Mouse (Mus musculus) heart, postnatal 10 days (tissue): Measurements from ENCODE around the gene Fem1b. TPM values are rescaled to one million over a fixed set of nuclear protein-coding genes. Genes with fewer than 3 reads are reported as not detected.

ENCODE experiments used
- DNase-seq, 2 experiments: peaks; one replicate each; pipeline ENCODE4 v3.0.0; 2021
- intact Hi-C: fragments of 180-260 bp; cut with DNase I; formaldehyde crosslinking; loops from one replicate; pipeline ENCODE4 v1.15.1; 2025
- total RNA-seq, 2 experiments: library from RNA; stranded (reverse); gene quantifications; 2 replicates each; pipeline ENCODE4 v1.2.3; 2021

The Fem1b gene
- total RNA-seq, 2 experiments from 2014 or later = 31.3 to 34.9 TPM

DNA sequence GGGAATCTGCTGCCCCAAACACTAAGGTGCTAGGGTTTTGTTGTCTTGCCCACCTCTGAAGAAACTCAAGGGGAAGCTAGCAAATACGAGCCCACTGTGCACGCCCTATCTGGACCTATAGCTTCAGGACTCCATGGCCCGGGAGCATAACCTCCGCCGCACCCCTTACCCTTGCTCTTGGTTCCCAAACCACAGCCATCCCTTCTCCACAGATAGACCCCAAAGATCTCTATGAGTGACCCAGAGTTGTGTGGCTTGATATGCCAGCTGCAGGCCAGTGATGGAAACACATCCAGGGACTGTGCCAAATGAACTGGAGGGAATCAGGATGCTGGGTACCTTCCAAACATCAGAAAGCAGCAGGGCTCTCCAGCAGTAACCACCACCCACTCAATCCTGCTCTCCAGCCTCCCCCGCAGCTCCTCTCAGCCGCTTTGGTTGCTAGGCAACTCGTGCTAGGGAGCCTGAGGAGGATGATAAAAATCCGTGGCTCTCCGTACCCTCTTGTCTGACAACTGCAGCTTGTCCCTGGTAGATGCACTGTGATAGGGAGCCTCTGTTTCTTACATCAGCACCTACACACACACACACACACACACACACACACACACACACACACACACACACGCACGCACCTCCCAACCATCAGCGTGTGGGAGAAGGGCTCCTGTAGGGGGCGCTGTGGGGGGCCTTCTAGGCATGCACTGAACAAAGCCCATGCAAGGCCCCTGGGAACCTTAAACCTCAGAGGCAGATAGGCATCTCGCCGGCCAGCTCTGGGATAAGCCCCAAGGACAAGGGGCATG is 28.6 kb downstream of the Fem1b start:
- intact Hi-C loops = no loop called here
- DNase-seq = peak; percentile 10 to 32

DNA sequence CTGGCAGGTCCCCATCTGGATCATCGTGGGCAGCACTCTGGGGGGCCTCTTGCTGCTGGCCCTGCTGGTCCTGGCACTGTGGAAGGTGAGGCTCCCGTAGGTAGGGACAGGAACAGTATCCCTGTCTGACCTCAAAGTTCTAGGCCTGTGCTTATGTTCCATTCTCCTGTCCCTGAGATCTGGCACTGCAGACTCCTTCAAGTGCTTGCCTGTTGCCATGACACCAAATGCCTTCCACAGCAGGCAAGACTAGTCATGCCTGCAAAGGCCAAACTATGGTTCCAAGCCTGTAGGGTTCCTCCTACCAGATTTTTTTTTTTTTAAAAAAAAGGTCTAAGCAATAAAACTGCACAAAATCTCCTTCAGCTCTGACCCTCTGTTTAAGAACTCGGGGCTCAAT is 29.8 kb downstream of the Fem1b start:
- intact Hi-C loops = no loop called here
- DNase-seq = peak; percentile 50 to 65

DNA sequence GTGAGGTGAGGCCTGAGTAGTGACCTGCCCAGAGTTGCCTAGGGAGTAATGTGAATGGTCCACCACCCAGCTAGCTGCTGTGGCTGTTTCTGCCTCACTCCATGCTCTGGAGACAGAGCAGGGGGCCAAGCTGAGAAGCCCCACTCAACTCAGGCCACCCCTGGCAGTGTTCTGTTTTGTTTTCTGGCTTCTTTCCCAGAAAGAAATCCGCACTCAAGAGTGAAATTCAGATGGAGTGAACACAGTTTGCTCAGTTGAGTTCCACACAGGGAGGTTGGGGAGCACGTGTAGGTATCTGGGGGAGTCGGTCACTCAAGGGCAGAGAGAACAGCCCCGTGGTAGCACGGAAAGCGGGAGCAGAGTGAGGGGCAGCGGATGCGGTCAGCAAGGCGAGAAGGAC is 33.0 kb downstream of the Fem1b start:
- intact Hi-C loops = loop anchor here (5.0 to 10.0 kb wide), 3 partner anchors 156 to 304 kb away; no protein-coding TSS in a partner anchor
- DNase-seq = no peak

DNA sequence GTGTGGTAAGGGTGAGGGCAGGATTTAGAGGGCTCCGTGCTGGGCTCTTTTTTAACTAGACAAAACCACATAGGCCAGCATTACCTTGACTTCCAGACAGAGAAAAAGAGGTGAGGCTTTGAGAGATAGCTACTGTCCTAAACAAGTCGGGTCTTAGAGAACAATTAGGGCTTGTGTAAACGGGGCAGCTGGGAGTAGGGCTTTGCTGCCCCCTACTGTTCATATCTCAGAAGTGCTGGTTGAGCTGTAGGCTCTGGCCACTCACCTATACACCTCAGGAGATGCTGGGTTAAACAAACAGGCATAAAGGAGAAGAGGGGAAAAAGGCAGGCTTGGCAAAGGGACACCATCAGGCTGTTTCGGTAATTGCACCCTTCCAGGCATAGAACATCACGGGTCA is 34.3 kb downstream of the Fem1b start:
- intact Hi-C loops = loop anchor here (2.0 to 10.0 kb wide), 5 partner anchors 33 to 491 kb away; no protein-coding TSS in a partner anchor
- DNase-seq = peak; percentile 68 to 70

DNA sequence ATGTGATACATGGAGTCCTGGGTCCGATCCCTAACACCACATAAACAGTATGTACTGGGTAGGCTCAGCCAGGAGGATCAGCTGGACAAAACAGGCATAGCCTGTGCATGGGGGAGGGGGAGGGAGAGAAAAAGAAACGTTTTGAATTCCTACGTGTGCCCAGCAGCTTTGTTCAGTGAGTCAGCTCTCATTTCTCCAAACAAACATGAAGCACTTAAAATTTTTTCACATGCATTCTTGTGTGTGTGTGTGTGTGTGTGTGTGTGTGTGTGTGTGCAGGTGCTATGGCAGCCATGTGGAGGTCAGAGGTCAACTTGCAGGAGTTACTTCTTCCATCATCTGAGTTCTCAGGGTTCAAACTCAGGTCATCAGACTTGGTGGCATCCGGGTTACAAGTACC is 36.3 kb downstream of the Fem1b start:
- intact Hi-C loops = loop anchor here (5.0 to 10.0 kb wide), 3 partner anchors 153 to 301 kb away; no protein-coding TSS in a partner anchor
- no peak for DNase-seq

- intact Hi-C loops = loop anchor here (10.0 kb wide), 1 partner anchor 298 kb away; no protein-coding TSS in a partner anchor
- DNase-seq = no peak
Observed at GRCm38 (mm10) chr9:62772746-62773145, 39.0 kb downstream of the Fem1b start.

GRCm38 (mm10) chr9:62768361-62768760 is 43.4 kb downstream of the Fem1b start:
- intact Hi-C loops = no loop called here
- DNase-seq = no peak

DNA sequence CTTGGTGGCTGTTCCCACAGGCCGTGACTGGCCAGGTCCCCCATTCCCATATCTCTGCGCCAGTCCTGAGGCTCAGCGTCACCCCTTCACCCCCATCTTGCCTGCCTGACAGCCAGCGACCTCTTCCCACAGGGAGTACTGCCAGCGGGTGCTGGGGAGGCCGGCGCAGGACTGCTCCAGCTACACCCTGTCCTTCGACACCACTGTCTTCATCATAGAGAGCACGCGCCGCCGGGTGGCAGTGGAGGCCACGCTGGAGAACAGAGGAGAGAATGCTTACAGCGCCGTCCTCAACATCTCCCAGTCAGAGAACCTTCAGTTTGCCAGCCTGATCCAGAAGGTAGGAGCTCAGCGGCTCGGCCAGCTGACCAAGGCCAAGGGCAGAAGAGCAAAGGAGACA is 44.3 kb downstream of the Fem1b start:
- intact Hi-C loops = no loop called here
- no peak for DNase-seq

GRCm38 (mm10) chr9:62765346-62765745 is 46.4 kb downstream of the Fem1b start:
- intact Hi-C loops = no loop called here
- no peak for DNase-seq

GRCm38 (mm10) chr9:62763478-62763877 is 48.3 kb downstream of the Fem1b start:
- intact Hi-C loops = no loop called here

GRCm38 (mm10) chr9:62759601-62760000 is 52.1 kb downstream of the Fem1b start:
- DNase-seq = no peak
- intact Hi-C loops = no loop called here

More at GRCm38 (mm10) chr9:62763478-62763877, 48.3 kb downstream of the Fem1b start:
- no peak for DNase-seq

- intact Hi-C loops = no loop called here
- DNase-seq = no peak
Observed at GRCm38 (mm10) chr9:62758288-62758687, 53.4 kb downstream of the Fem1b start.

GRCm38 (mm10) chr9:62750381-62750780 is 61.4 kb downstream of the Fem1b start:
- intact Hi-C loops = no loop called here
- no peak for DNase-seq

DNA sequence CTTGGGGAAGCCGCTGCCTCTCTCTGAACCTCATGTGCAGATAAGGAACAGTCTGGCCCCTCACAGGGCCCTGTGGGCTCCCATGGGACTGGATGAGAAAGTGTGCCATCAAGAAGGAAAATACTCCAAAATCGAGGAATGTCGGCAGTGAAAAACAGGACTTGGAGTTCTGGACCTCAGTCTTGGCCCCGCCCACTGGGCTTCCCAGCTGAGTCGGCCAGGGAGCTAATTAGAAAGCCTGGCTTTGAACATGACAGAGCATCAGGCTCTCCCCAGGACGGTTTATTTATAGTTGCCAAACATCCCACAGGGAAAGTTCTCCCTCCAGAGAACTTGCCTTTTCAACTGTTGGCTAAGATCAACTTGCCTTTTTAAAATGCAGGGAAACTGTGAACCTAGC is 62.1 kb downstream of the Fem1b start:
- intact Hi-C loops = no loop called here
- DNase-seq = peak; percentile 41 to 50

DNA sequence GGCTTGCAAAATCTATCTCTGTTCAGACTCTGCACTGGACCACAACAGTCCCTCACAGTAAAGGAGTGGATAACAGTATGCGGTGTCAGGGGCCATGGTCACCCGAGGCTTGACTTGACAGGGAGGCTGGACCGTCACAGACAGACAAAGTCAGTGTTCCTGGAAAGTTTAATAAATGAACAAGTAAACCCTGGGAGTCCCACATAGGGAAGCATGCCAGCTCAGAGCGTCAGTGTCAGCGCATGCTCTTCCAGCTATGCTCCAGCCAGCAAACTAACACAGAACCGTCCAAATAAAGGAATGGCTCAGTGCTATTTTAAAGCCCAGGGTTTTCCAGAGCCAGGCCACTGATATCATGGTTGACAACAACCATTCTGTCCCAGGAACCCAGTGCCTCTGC is 65.1 kb downstream of the Fem1b start:
- DNase-seq = peak in 1 of 2 experiments; percentile 8
- intact Hi-C loops = no loop called here

GRCm38 (mm10) chr9:62744558-62745275 is 67.0 kb downstream of the Fem1b start:
- intact Hi-C loops = loop anchor here (1.0 to 2.0 kb wide), 2 partner anchors 32 to 84 kb away; no protein-coding TSS in a partner anchor
- peak; percentile 31 to 78 for DNase-seq

Other genes starting within 250 kb of the Fem1b start
- gene Itga11, start 134.1 kb downstream of the Fem1b start, total RNA-seq = 1 to 10 TPM; 1.4 to 1.5 TPM
- 10 to 100 TPM; 19.7 to 23.4 TPM for gene Cln6, start 26.9 kb upstream of the Fem1b start, total RNA-seq
- 1 to 10 TPM; 1.8 to 2.2 TPM for gene Calml4, start 46.1 kb upstream of the Fem1b start, total RNA-seq
- gene Pias1, start 176.0 kb upstream of the Fem1b start, total RNA-seq = 10 to 100 TPM; 26.3 to 26.7 TPM